Mouse (Mus musculus): ENCODE data around the gene Lsg1.

The Lsg1 gene

GRCm38 (mm10) chr16:30520361-30520823 lies 67.0 kb downstream of the Lsg1 start:
- peak in 1 of 2 experiments; percentile 78 for DNase-seq (ENCODE audit: low spot score in 2 of 2)

GRCm38 (mm10) chr16:30518635-30519034 lies 68.8 kb downstream of the Lsg1 start:
- DNase-seq (ENCODE audit: low spot score in 2 of 2): no peak

- DNase-seq (ENCODE audit: low spot score in 2 of 2): no peak
Measured at GRCm38 (mm10) chr16:30517666-30518283, 69.6 kb downstream of the Lsg1 start.

GRCm38 (mm10) chr16:30516993-30517392 lies 70.4 kb downstream of the Lsg1 start:
- DNase-seq (ENCODE audit: low spot score in 2 of 2): no peak

GRCm38 (mm10) chr16:30515418-30515817 lies 72.0 kb downstream of the Lsg1 start:
- peak in 1 of 2 experiments; percentile 50 for DNase-seq (ENCODE audit: low spot score in 2 of 2)

GRCm38 (mm10) chr16:30513050-30514024 lies 74.1 kb downstream of the Lsg1 start:
- DNase-seq (ENCODE audit: low spot score in 2 of 2): no peak

- no peak for DNase-seq (ENCODE audit: low spot score in 2 of 2)
Measured at GRCm38 (mm10) chr16:30512375-30513049, 74.9 kb downstream of the Lsg1 start.

GRCm38 (mm10) chr16:30511563-30512340 lies 75.6 kb downstream of the Lsg1 start:
- DNase-seq (ENCODE audit: low spot score in 2 of 2): no peak

GRCm38 (mm10) chr16:30510504-30511451 lies 76.6 kb downstream of the Lsg1 start:
- peak; percentile 84 to 90 for DNase-seq (ENCODE audit: low spot score in 2 of 2)

All from thymus, postnatal 10 days (tissue).